Mouse (Mus musculus): Measurements from ENCODE around the gene Olfr472. TPM values are rescaled to one million over a fixed set of nuclear protein-coding genes. Genes with fewer than 3 reads are reported as not detected.
"Not testable (repeated sequence)": the region's sequence is repeated elsewhere in the genome, so short reads cannot be mapped to it uniquely, and the experiment has no call there.

The Olfr472 gene
- polyA plus RNA-seq (2015; fragmentation: Nextera tagmentation; extraction: Ambion mirVana), result not detected in 2 replicates

DNA sequence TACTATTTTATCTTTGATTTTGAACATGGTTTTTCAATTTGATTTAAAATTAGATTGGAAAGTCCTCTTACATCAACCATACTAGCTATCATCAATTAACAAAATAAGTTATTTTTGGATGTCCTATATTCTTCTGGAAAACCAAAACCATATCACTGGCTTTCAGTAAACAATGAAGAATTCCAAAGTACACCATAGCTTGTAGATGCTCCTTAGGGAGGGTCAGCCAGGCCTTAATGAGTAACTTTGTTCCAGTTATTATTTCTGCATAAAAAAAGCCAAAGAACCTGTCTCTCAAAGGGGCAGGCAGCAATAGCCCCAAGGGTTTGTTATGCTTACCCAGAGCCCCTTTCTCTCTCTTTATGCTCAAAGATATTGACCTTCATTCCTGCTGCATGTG, at the start of gene Olfr472:
Gene Olfr472 (plus strand): TSS at position 301 of the 400 bp plus-strand sequence.
- H3K9me3 ChIP-seq (replicated peaks; ENCODE audit: low read length), result no peaks in the 10 kb centered on the region
- H3K36me3 ChIP-seq (ENCODE audit: insufficient read depth, low read length), result no peaks in the 10 kb centered on the region
- H3K9ac ChIP-seq (ENCODE audit: low read depth, low read length), result no peak within 1 kb of the TSS
- H3K27ac ChIP-seq, result no peak within 1 kb of the TSS
- H3K4me1 ChIP-seq (replicated peaks; ENCODE audit: insufficient read depth, low read length), result no peaks in the 10 kb centered on the region
- H3K4me2 ChIP-seq (ENCODE audit: low read length), result no peak within 1 kb of the TSS
- ATAC-seq (replicated peaks; ENCODE audit: low FRiP score, low read depth) (no peak), DNase-seq (ENCODE audit: low spot score) (no peak)
- no peak for TF ChIP-seq CTCF (IDR thresholded peaks at IDR 0.05; ENCODE audit: low read depth)
- no peak within 1 kb of the TSS for H3K4me3 ChIP-seq (replicated peaks; ENCODE audit: low read depth, low read length)
- no peaks in the 10 kb centered on the region for H3K27me3 ChIP-seq (ENCODE audit: insufficient read depth, low read length)

DNA sequence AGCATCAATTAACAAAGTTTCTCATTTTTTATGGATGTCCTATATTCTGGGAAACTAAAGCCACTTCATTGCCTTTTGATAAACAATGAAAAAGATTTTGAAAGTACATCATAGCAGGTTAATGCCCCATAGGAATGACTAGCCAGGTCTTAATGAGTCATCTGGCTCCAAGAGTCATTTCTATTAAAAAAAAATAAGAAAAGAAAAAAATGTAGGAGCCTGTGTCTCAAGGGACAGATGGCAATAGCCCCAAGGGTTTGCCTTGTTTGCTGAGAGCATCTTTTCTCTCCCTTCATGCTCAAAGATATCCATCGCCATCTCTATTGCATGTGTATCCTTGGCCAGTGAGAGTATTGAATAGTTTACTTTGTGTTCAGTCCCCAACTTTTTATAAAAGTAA, 32.4 kb downstream of the Olfr472 start, which contains the start of gene Olfr473:
Gene Olfr473 (plus strand): TSS at position 301 of the 400 bp plus-strand sequence.
- Histone ChIP-seq H3K27ac (no peak within 1 kb of the TSS), H3K4me3 (replicated peaks; ENCODE audit: low read depth, low read length) (no peak within 1 kb of the TSS), H3K9ac (ENCODE audit: low read depth, low read length) (no peak within 1 kb of the TSS), H3K4me1 (replicated peaks; ENCODE audit: insufficient read depth, low read length) (no peaks in the 10 kb centered on the region), H3K36me3 (ENCODE audit: insufficient read depth, low read length) (no peaks in the 10 kb centered on the region), H3K27me3 (ENCODE audit: insufficient read depth, low read length) (no peaks in the 10 kb centered on the region), H3K9me3 (replicated peaks; ENCODE audit: low read length) (no peaks in the 10 kb centered on the region), H3K4me2 (ENCODE audit: low read length) (no peak within 1 kb of the TSS)
- no peak for TF ChIP-seq CTCF (IDR thresholded peaks at IDR 0.05; ENCODE audit: low read depth)
- no peak for DNase-seq (ENCODE audit: low spot score)
- ATAC-seq (replicated peaks; ENCODE audit: low FRiP score, low read depth), result no peak
- 90% methylated on average over 1 of the region's 1 CpGs for WGBS

DNA sequence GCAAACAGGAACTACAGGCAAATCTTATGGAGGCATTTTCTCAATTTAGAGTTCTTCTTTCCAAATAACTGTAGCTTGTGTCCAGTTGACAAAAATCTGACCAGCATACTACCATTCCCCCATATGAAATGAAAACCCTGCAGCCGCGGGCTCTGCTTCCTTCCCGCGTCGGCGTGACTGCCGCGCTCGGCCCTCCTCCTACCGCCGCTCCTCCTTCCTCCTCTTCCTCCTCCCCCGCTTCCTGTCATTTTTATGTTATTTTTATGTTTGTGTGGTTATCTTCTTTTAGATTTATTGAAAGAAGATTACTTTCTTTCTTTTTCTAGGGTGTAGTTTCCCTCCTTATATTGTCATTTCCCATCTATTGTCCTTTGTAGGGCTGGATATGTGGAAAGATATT, 54.8 kb downstream of the Olfr472 start:
- not testable (repeated sequence) for H3K36me3 ChIP-seq (ENCODE audit: insufficient read depth, low read length); ATAC-seq (replicated peaks; ENCODE audit: low FRiP score, low read depth); H3K4me3 ChIP-seq (replicated peaks; ENCODE audit: low read depth, low read length); H3K4me2 ChIP-seq (ENCODE audit: low read length); H3K9ac ChIP-seq (ENCODE audit: low read depth, low read length); H3K9me3 ChIP-seq (replicated peaks; ENCODE audit: low read length); H3K27me3 ChIP-seq (ENCODE audit: insufficient read depth, low read length); H3K27ac ChIP-seq; DNase-seq (ENCODE audit: low spot score); H3K4me1 ChIP-seq (replicated peaks; ENCODE audit: insufficient read depth, low read length)
- 98% methylated on average over 12 of the region's 12 CpGs for WGBS

- WGBS, result 81% methylated on average over 1 of the region's 1 CpGs
- no peak within 1 kb of the TSS for H3K4me2 ChIP-seq (ENCODE audit: low read length)
- ATAC-seq (replicated peaks; ENCODE audit: low FRiP score, low read depth), result no peak
- TF ChIP-seq CTCF (IDR thresholded peaks at IDR 0.05; ENCODE audit: low read depth), result no peak
- H3K4me1 ChIP-seq (replicated peaks; ENCODE audit: insufficient read depth, low read length), result no peaks in the 10 kb centered on the region
- H3K4me3 ChIP-seq (replicated peaks; ENCODE audit: low read depth, low read length), result no peak within 1 kb of the TSS
- H3K36me3 ChIP-seq (ENCODE audit: insufficient read depth, low read length), result no peaks in the 10 kb centered on the region
- H3K27ac ChIP-seq, result no peak within 1 kb of the TSS
- no peaks in the 10 kb centered on the region for H3K27me3 ChIP-seq (ENCODE audit: insufficient read depth, low read length)
- no peak within 1 kb of the TSS for H3K9ac ChIP-seq (ENCODE audit: low read depth, low read length)
- DNase-seq (ENCODE audit: low spot score), result no peak
- no peaks in the 10 kb centered on the region for H3K9me3 ChIP-seq (replicated peaks; ENCODE audit: low read length)
These were observed 56.6 kb downstream of the Olfr472 start, which contains the start of gene Olfr474 for GRCm38 (mm10) chr7:107954343-107954742. TSS of gene Olfr474 (plus strand) at chr7:107954643.

Other genes with a start within 250 kb of the Olfr472 start
- gene Cyb5r2, start 139.9 kb upstream of the Olfr472 start, polyA plus RNA-seq (2015; fragmentation: Nextera tagmentation; extraction: Ambion mirVana), result 0.21 and 0.22 TPM in 2 replicates
- gene Ovch2, start 96.7 kb upstream of the Olfr472 start, polyA plus RNA-seq (2015; fragmentation: Nextera tagmentation; extraction: Ambion mirVana), result not detected in 2 replicates
- gene Olfr467, start 85.6 kb upstream of the Olfr472 start, polyA plus RNA-seq (2015; fragmentation: Nextera tagmentation; extraction: Ambion mirVana), result not detected in 2 replicates
- not detected in 2 replicates for gene Olfr469, start 72.4 kb upstream of the Olfr472 start, polyA plus RNA-seq (2015; fragmentation: Nextera tagmentation; extraction: Ambion mirVana)
- gene Olfr470, start 50.4 kb upstream of the Olfr472 start, polyA plus RNA-seq (2015; fragmentation: Nextera tagmentation; extraction: Ambion mirVana), result not detected in 2 replicates
- gene Olfr473, start 32.5 kb downstream of the Olfr472 start, polyA plus RNA-seq (2015; fragmentation: Nextera tagmentation; extraction: Ambion mirVana), result not detected in 2 replicates
- not detected in 2 replicates for gene Olfr474, start 56.7 kb downstream of the Olfr472 start, polyA plus RNA-seq (2015; fragmentation: Nextera tagmentation; extraction: Ambion mirVana)
- not detected in 2 replicates for gene Olfr476, start 66.9 kb downstream of the Olfr472 start, polyA plus RNA-seq (2015; fragmentation: Nextera tagmentation; extraction: Ambion mirVana)
- gene Olfr477, start 88.8 kb downstream of the Olfr472 start, polyA plus RNA-seq (2015; fragmentation: Nextera tagmentation; extraction: Ambion mirVana), result not detected in 2 replicates
- gene Olfr478, start 136.1 kb downstream of the Olfr472 start, polyA plus RNA-seq (2015; fragmentation: Nextera tagmentation; extraction: Ambion mirVana), result not detected in 2 replicates
- gene Olfr479, start 152.8 kb downstream of the Olfr472 start, polyA plus RNA-seq (2015; fragmentation: Nextera tagmentation; extraction: Ambion mirVana), result not detected in 2 replicates
- gene Olfr480, start 169.4 kb downstream of the Olfr472 start, polyA plus RNA-seq (2015; fragmentation: Nextera tagmentation; extraction: Ambion mirVana), result not detected in 2 replicates
- not detected in 2 replicates for gene Olfr481, start 182.0 kb downstream of the Olfr472 start, polyA plus RNA-seq (2015; fragmentation: Nextera tagmentation; extraction: Ambion mirVana)
- 0.12 and 0.13 TPM in 2 replicates for gene Olfr482, start 199.7 kb downstream of the Olfr472 start, polyA plus RNA-seq (2015; fragmentation: Nextera tagmentation; extraction: Ambion mirVana)
- gene Olfr483, start 202.9 kb downstream of the Olfr472 start, polyA plus RNA-seq (2015; fragmentation: Nextera tagmentation; extraction: Ambion mirVana), result not detected in 2 replicates
- gene Olfr484, start 229.5 kb downstream of the Olfr472 start, polyA plus RNA-seq (2015; fragmentation: Nextera tagmentation; extraction: Ambion mirVana), result not detected in 2 replicates

Measured in kidney, postnatal 0 days (tissue).